Mouse (Mus musculus) liver, embryonic 14.5 days (tissue): ENCODE data around the gene Cntn2.

Experiments
- CTCF ChIP-seq: IDR thresholded peaks from 2 replicates; pipeline ENCODE4 v1.5.1; 2016; ENCODE audit warnings: antibody characterized with exemption, low read depth, control low read depth
- EP300 ChIP-seq: IDR thresholded peaks from 2 replicates; pipeline ENCODE4 v1.6.1; 2016; ENCODE audit warnings: antibody characterized with exemption, low read depth

GRCm38 (mm10) chr1:132505155-132505554, 37.9 kb downstream of the Cntn2 start:
- no peak for TF ChIP-seq EP300
- TF ChIP-seq CTCF: no peak
